Mouse (Mus musculus) ovary, adult 18-20 months (tissue): ENCODE results near the gene Prr19.
A peak's percentile ranks its signal among the peaks of the same experiment; 100 is the strongest.

Experiments
- DNase-seq: peaks from one replicate; pipeline ENCODE4 v3.0.0; 2022; ENCODE audit warnings: low spot score, mixed read lengths

Gene Prr19

DNA sequence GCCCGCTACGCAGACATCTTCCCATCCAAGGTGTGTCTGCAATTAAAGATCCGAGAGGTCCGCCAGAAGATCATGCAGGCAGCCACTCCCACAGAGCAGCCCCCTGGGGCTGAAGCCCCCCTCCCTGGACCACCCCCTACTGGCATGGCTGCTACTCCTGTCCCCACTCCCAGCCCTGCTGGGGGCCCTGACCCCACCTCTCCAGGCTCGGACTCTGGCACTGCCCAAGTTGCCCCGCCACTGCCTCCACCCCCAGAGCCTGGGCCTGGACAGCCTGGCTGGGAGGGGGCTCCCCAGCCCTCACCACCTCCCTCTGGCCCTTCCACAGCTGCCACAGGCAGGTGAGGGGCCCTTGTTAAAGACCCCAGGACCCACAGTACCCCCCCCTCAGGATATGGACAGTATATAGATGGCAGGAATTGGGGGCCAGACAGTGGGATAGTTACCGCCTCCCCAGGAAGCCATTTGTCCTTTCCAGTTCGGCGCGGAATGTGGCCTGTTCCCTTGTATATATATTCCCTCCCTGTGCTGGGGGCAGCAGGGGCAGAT lies 7.9 kb upstream of the Prr19 start:
- no peak for DNase-seq

DNA sequence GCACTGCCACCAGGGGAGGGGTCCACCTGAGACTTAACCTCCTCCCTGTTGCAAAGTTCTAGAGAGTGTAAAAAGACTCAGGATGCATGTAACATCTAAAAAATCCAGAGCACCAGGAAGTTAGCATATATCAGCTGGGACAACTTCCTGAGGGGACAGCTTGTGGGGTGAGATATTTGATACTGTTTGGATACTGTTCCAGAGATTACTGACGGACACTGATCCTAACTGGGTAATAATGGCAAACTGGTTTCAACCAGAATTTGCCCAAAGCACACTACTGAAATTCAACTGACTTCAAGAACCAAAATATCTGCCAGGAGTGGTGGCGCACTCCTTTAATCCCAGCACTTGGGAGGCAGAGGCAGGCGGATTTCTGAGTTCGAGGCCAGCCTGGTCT lies 6.7 kb upstream of the Prr19 start:
- no peak for DNase-seq

DNA sequence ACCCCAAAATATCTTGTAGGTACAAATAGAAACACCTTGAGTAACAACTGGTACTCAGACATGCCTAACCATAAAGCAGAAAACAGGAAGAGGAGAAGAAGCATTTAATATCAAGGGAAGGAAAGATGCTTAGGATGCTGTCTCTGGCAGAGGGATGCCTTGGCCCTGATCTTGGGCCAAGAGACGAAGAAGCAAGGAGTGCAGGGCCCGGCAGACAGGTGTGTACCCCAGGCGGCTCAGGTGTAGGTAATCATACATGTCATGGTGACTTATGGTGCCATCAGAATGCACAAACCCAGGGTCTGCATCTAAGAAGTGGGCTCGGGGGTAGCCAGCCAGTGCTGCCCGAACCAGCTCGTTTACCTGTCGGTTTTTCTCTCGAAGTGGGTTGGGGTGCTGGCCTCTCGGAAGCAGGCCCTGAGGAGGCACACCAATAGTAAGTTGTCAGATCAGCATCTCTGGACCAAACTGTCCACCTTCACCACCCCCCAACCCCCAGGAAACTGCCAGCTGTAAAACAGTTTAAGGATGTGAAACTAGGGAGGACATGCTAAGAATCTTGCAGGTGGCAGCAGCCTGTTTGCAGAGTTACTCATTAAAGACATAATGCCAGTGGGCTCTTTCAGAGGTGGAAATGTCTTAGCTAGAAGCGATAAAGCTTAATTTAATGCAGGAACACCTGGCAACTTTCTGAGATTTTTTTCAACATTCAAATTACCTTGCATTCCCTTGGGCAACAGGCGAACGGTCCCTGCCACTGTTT lies 6.1 kb upstream of the Prr19 start:
- DNase-seq, result no peak

DNA sequence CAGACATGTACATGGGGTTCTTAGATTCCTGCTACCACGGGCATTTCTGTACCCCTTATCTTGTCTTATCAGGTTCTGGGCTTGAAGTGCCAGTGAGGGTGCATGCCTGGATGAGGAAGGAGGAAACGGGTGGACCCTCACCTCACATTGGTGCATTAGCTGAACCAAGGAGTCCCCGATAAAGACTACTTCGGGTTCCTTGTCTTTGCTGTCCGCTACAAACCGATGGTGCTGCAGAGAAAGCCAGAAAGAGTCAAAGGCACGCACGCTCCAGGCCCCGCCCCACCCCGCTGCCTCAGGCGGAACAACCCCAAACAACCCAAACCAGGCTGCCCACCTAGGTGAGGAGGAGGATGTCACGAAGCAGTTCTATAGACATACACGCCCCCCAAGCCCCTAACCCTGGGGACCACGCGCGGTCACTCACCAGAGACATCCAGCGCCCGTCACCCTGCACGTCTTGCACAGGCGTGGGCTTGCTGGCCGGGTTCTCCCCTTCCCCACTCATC lies 4.2 kb upstream of the Prr19 start:
- DNase-seq, result no peak

DNA sequence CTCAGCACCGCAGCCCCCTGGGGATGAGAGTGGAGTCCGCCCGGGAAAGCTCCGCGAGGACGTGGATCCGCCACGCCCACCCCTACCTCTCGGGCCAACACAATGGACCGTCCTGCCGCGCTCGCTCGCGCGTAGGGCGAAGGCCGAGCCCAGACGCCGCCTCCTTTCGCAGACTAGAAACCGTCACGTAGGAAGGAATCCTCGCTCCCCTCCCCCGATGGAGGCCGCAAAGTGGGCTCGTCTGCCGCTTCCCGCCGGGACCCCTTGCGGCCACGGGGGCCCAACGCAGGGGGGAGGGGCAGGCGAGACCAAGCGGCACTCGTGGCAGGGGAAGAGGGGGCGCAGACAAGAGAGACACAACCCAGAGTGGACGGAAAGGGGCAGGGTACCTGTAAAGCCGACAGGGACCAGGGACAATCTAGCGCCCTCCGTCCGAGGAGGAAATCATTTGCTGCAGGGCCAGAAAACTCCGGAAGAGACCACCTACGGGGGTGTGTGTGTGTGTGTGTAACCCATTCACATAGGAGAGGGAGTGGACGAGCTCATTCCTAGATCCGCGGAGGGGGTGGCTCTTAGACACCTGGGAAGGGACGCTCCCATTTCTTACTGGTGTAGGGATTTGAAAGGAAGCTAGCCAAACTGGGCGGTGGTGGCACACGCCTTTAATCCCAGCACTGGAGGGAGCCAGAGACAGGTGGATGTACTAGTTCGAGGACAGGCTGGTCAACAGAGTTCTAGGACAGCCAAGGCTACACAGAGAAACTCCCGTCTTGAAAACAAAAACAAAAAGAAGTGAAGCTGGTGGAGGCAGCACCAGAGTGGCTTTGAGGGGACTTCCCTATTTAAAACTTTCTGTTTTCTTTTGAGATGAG lies 3.5 kb upstream of the Prr19 start, which contains the start of gene Pafah1b3:
TSS of gene Pafah1b3 (minus strand) at position 533 of the 872 bp plus-strand sequence.
- DNase-seq, result peak; percentile 78

DNA sequence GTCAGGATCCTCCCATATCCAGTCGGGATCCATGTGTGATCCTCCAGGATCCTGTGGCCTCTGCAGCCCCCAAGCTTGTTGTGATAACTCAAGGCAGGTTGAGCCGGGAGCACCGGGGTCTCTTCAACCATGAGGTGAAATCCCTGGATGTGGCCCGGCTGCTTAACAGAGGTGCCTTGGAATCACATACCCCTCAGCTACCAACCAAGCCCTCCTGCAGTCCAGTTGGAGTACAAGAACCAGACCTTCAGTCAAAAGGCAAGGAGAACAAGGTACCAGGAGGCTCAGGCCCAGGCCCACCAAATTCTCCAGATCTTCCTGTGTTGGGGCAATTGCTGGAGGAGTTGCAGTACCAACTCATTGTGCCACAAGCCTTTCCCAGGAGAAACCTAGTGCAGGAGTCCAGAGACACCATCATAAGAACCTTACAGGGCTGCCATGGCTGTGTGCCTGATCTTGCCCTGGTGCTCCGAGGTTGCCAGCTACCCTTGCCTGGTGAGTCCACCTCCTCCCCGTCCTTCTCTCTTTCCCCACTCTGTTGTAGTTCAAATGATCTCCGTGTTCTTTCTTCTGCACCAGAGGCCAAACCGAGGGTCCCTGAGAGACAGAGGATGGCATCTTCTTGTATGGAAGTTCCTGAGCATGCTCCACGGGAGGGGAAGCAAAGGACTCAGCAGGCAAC lies 1.9 kb downstream of the Prr19 start:
- DNase-seq, result no peak

DNA sequence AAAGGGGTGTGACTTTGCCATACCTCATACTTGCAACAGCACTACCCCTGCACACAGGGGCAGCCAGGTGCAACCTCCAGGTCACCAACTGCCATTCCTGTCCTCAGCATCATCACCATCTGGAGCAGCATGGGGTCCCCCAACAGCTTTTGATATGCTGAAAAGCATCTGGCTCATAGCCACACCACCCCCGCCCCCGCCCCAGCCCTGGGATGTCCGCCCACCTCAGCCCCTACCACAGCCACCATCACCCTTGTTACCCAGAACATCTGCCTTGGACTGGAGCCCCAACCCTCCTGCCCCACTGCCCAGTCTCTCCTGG lies 2.4 kb downstream of the Prr19 start:
- no peak for DNase-seq

DNA sequence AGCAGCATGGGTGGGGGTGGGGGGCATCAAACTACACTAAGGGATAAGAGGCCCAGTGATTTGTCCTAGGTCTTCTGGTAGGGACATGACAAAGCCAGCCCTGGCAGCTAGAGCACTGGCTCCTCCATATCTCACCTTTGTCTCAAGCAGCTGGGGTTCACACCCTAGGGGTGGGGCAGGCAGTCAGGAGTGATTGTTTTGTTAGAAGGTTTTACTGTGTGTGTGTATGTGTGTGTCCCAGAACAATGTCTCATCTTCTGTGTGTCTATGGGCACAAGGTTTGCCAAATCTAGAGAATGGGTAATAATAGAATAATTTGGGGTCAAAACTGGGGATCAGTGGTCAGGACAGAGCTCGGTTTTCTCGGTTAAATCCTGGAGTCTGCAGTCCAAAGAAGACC lies 4.3 kb downstream of the Prr19 start:
- no peak for DNase-seq

DNA sequence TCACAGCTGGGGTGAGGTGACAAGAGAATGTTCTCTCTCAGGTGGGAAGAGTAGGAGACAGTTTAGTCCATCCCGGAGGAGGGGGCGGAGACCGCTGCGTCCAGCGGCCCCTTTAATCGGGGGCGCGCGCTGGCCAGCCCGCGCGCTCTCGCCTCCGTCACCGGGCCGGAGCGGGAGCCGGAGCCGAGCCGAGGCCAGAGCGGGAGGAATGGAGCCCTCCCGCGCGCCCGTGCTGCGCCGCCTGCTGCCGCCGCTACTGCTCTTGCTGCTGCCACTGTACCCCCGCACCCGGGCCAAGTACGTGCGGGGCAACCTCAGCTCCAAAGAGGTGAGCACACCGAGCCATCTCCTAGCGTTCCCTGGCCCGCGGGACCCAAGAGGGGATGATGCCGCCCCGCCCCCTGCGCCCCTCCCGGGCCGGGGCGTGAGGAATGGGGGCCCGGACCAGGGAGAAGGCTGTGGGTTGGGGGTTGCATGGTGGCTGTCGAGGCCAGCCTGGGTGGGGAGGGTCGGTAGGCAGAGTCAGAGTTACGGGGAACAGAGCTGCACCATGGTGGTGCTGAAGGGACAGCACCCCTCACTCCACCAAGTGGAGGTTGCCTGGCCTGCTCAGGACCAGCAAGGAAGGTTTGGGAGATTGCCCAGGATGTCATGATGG lies 4.9 kb downstream of the Prr19 start, which contains the start of gene Tmem145:
TSS of gene Tmem145 (plus strand) at position 151 of the 658 bp plus-strand sequence.
- DNase-seq, result no peak

DNA sequence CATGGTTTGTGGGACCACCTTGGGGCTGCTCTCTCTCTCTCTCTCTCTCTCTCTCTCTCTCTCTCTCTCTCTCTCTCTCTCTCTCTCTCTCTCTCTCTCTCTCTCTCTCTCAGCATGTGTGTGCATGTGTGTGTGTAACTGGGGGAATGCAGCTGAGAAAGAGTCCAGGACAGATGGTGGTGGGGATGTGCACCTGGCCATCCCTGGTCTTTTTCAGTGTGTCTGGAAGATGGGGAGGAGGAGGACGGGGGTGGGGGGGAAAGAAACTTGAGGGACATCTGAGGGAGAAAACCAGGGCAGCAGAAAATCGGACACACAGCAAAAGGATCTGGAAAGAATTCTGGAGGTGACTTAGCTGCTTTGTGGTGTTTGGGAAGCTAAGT lies 5.4 kb downstream of the Prr19 start:
- no peak for DNase-seq

DNA sequence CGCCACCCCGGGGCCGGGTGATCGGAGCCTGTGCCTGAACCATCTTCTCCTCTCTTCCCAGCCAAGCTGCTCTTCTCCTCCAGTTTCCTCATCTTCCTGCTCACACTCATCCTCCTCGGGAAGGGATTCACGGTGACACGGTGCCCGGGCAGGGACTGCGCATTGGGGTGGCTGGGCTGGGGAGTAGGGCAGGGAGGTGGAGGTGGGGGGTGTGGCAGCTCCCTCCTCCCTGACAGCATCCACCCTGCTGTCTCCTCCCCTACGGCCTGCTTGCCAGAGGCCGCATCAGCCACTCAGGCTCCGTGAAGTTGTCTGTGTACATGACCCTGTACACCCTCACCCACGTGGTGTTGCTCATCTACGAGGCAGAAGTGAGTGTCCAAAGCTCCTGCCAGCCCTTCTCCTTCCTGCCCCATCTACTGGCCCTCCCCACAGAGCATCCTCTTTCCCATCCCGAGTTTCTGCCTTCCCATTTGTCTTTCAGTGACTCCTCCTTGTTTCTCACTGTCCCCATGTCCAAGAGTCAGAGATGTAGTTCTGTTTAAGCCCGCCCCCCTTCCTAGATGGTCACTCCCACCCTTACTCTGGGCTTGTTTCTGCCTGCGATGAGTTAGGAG lies 7.6 kb downstream of the Prr19 start:
- DNase-seq, result no peak

DNA sequence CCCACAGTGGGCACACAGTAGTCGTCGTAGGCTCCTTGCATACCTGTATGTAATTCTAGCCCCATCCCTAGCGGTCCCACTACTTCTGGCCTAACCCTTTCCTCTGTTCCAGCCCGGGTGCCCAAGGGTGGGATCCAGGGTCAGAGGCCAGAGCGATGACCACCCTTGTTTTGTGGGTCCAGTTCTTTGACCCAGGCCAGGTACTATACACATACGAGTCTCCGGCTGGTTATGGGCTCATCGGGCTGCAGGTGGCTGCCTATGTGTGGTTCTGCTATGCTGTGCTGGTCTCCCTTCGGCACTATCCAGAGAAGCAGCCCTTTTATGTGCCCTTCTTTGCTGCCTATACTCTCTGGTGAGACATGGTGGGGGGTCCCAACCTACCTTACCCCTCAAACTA lies 8.2 kb downstream of the Prr19 start:
- DNase-seq, result no peak

DNA sequence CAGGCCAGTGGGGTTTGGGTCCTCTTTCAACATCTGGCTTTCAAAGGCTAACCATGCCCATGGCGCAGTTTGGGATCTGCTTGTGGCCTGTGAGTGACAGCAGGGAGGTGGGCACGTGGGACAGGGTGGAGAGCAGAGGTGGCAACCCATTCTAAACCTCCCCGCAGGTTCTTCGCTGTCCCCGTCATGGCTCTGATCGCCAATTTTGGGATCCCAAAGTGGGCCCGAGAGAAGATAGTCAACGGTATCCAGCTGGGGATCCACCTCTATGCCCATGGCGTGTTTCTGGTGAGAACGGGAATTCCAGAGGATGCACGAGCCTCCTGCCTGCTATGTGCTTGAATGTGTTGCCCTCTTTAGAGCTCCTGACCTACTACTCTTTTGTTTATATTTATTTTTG lies 10.0 kb downstream of the Prr19 start:
- DNase-seq, result no peak

DNA sequence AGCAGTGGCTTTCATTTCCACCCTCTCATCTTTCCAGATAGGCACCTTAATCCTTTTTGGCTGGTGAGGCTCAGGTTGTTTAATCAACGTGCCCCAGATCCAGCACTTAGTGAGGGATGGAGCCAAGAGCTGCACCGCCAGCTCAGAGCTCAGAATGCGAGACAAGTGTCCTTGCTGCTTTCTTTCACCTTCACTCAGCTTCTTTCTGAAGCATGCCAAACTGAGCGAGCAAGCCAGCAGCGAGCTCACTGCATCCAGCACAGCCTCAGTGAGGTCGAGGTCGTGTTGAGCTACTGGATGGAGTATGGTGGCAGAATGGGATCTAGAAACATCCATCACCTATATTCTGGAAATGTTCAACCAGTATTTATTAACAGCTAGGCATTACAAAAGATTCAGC lies 12.1 kb downstream of the Prr19 start:
- no peak for DNase-seq

DNA sequence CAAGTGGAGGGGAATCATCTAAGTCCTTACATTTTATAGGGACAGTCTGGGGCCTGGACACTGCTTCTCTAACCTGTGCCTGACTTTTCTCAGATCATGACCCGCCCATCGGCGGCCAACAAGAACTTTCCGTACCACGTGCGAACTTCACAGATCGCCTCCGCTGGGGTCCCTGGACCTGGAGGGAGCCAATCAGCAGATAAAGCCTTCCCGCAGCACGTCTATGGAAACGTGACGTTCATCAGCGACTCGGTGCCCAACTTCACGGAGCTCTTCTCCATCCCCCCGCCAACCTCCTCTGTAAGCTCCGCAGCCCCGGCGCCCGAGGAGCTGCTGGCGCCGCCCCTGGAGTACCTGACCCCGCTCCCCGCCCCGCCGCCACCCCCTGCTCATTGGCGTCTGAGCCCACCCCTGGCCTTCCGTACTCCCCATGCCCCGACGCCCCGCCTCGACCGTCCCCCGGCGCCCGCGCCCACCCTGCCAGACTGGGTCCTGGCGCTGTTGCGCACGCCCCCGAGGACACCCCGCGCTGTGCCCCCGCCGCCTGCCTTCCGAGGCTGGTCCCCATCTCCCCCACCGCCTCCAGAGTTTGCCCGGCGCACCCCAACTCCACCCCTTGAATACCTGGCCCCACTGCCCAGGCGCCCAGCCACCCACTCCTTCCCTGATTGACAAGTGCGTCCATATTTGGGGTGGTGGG lies 13.5 kb downstream of the Prr19 start:
- DNase-seq, result no peak

DNA sequence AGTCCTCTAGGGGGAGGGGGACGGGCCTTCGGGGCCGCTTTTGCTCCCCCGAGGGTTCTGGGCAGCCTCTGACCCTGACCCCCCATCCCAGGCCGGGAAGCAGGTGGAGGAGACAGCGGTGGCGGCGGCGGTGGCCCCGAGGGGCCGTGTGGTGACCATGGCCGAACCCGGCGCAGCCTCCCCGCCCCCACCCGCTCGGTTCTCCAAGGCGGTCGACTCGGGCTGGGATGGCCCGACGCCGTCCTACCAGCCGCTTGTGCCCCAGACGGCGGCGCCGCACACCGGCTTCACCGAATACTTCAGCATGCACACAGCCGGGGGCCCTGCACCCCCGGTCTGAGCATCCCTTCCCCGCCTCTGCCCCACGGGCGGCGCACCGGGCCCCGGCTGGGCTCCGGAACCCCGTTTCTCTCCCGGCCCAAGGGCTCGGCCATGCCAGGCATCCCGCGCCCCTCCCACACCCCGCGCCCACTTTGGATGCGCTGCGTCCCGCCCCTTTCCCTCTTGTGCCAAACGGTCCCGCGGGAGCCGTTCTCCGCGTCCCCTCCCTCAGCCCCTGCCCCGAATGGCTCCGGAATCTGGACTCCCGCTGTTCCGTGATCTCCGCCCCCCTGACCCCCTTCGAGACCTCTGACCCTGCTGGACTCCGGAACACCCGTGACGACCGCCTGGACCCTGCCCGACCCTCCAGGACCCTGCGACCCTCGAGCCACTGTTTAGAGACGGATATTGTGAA lies 14.3 kb downstream of the Prr19 start:
- no peak for DNase-seq

DNA sequence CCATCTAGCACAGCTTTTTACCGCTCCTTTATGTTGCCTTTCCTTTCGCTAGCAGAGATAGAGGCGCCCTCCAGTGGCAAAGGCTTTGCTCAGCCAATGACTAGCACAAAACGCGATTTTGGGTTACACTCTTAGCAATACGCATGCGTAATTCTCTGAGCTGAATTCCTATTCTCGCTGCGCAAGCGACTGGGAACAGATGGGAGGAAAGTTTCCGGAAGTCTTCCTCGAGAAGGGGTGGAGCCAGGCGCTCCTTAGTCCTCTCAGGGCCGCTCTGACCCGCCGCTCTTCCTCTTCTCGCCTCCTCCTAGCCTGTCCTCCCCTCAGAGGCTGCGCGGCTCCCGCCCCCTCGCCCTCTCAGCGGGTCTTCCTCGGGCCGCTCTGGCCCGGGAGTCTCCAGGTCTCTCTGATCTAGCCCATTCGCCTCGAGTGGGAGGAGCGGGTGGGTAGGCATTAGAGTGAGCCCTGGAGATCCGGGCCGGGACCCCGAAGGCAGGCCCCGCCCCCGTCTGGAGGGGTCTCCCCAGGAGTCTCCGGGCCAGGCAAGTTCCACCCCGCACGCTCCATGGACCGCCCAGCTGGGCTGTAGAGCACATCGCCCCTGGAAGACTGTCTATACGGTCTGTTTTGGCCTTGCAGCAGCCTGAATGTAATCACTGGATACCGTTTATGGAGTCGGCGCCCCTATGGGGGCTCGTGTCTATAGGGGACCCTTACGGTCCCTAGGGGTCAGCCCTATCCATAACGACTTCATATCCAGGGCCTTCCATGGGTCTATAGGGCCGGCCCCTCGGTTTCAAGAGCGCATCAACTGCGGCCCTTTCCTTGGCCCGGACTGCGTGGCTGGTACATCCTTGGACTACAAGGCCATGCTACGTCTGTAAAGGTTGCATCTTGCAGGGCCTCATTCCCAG lies 15.6 kb downstream of the Prr19 start, which contains the start of gene Megf8:
TSS of gene Megf8 (plus strand) at position 633 of the 914 bp plus-strand sequence.
- DNase-seq, result peak; percentile 96

DNA sequence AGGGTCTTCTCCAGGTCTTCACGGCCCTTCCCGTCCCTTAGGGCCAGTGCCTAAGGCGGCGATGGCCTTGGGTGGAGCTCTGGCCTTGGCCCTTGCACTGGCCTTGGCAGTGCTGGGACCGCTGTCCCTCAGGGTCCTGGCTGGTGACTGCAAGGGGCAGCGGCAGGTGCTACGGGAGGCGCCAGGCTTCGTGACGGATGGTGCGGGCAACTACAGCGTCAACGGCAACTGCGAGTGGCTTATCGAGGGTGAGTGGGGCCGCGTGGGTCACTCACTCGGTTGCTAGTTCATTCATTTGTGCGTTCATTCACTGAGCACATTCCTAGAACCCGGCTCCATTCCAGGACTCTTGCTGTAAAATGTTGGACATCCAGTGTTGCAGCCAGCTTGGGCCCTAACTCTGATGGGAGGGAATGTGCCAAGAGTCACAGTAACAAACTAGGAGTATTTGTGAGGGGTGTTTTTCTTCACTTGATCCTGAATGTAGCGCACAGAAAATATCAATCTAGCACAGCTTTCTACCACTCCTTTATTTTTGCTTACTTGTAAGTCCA lies 16.3 kb downstream of the Prr19 start:
- no peak for DNase-seq
